Mouse (Mus musculus) liver, embryonic 12.5 days (tissue): ENCODE results near the gene Agpat3. TPM values are rescaled to one million over a fixed set of nuclear protein-coding genes. Genes with fewer than 3 reads are reported as not detected.

ENCODE experiments used
- ATAC-seq: fragments of 200-750 bp; cut with Nextera tagmentation; 2 replicates; pipeline ENCODE4 v1.8.0; 2017; ENCODE audit warnings: moderate number of reproducible peaks, mild to moderate bottlenecking, moderate library complexity
- H3K27ac ChIP-seq: fragments of 300-500 bp; sonication (generic); 2 replicates; pipeline ENCODE4 v1.5.1; 2016; ENCODE audit warnings: mild to moderate bottlenecking
- H3K27me3 ChIP-seq: fragments of 300-500 bp; sonication (generic); replicated peaks from 2 replicates; pipeline ENCODE4 v1.6.1; 2016; ENCODE audit warnings: mild to moderate bottlenecking, moderate library complexity
- H3K36me3 ChIP-seq: fragments of 300-500 bp; sonication (generic); 2 replicates; pipeline ENCODE4 v1.6.1; 2016; ENCODE audit warnings: mild to moderate bottlenecking, moderate library complexity
- H3K4me1 ChIP-seq: fragments of 300-500 bp; sonication (generic); 2 replicates; pipeline ENCODE4 v1.6.1; 2016
- H3K4me2 ChIP-seq: fragments of 300-500 bp; sonication (generic); 2 replicates; pipeline ENCODE4 v1.6.1; 2016; ENCODE audit warnings: mild to moderate bottlenecking, moderate library complexity
- H3K4me3 ChIP-seq: fragments of 300-500 bp; sonication (generic); 2 replicates; pipeline ENCODE4 v1.5.1; 2016; ENCODE audit warnings: mild to moderate bottlenecking, moderate library complexity
- H3K9ac ChIP-seq: fragments of 300-500 bp; sonication (generic); 2 replicates; pipeline ENCODE4 v1.6.1; 2016; ENCODE audit warnings: mild to moderate bottlenecking, moderate library complexity
- H3K9me3 ChIP-seq: fragments of 300-500 bp; sonication (generic); replicated peaks from 2 replicates; pipeline ENCODE4 v1.6.1; 2016; ENCODE audit warnings: mild to moderate bottlenecking, moderate library complexity
- WGBS: fragments of 180-500 bp; shearing (Covaris S2); methylation state at CpG from one replicate; pipeline ENCODE4 v1.1.7; 2016; ENCODE audit not compliant: insufficient replicate concordance; 5-methylcytosine and 5-hydroxymethylcytosine counted together
- polyA plus RNA-seq: library from polyadenylated mRNA; unstranded; fragments of >200 nt; fragmentation: Nextera tagmentation; extraction: Ambion mirVana; gene quantifications from 2 replicates; pipeline ENCODE4 v1.2.1, GENCODE M21; 2016

The Agpat3 gene
- polyA plus RNA-seq, 1 experiment from 2014 or later: 25.3 TPM

GRCm38 (mm10) chr10:78320526-78320925 is 31.8 kb downstream of the Agpat3 start:
- 52% methylated on average over 1 of the region's 1 CpGs for WGBS
- ATAC-seq: no peak

GRCm38 (mm10) chr10:78319940-78320339 is 32.3 kb downstream of the Agpat3 start:
- H3K9me3 ChIP-seq: no peaks in the 10 kb centered on the region
- H3K4me2 ChIP-seq: no peak overlapping the region
- ATAC-seq: no peak
- H3K27me3 ChIP-seq: no peaks in the 10 kb centered on the region
- no peaks in the 10 kb centered on the region for H3K36me3 ChIP-seq
- no peak overlapping the region for H3K27ac ChIP-seq
- no peak overlapping the region for H3K4me3 ChIP-seq
- WGBS: 74% methylated on average over 9 of the region's 9 CpGs
- H3K9ac ChIP-seq: no peak overlapping the region
- peaks cover 27% of the 10 kb centered on the region for H3K4me1 ChIP-seq

More at GRCm38 (mm10) chr10:78320526-78320925, 31.8 kb downstream of the Agpat3 start:
- Histone ChIP-seq H3K4me2 (no peak overlapping the region), H3K36me3 (no peaks in the 10 kb centered on the region), H3K9ac (no peak overlapping the region), H3K9me3 (no peaks in the 10 kb centered on the region), H3K27ac (no peak overlapping the region), H3K27me3 (no peaks in the 10 kb centered on the region), H3K4me1 (peaks cover 31% of the 10 kb centered on the region), H3K4me3 (no peak overlapping the region)

- peaks cover 3% of the 10 kb centered on the region; the same call in 1 of the 2 replicates for H3K4me1 ChIP-seq
- no peaks in the 10 kb centered on the region for H3K36me3 ChIP-seq
- H3K4me2 ChIP-seq: no peak overlapping the region
- WGBS: 64% methylated on average over 11 of the region's 11 CpGs
- H3K27ac ChIP-seq: no peak overlapping the region
- H3K9me3 ChIP-seq: no peaks in the 10 kb centered on the region
- no peaks in the 10 kb centered on the region for H3K27me3 ChIP-seq
- no peak overlapping the region for H3K9ac ChIP-seq
- no peak overlapping the region for H3K4me3 ChIP-seq
- ATAC-seq: 0 out of 2 replicates have a peak, but pooled peaks have one; percentile 17
These were observed 34.9 kb downstream of the Agpat3 start for GRCm38 (mm10) chr10:78317270-78317923.

- no peak overlapping the region for H3K27ac ChIP-seq
- no peak for ATAC-seq
- H3K36me3 ChIP-seq: no peaks in the 10 kb centered on the region
- no peak overlapping the region for H3K9ac ChIP-seq
- H3K9me3 ChIP-seq: no peaks in the 10 kb centered on the region
- WGBS: 73% methylated on average over 15 of the region's 15 CpGs
- H3K4me3 ChIP-seq: no peak overlapping the region
- no peak overlapping the region for H3K4me2 ChIP-seq
- H3K4me1 ChIP-seq: peaks cover 10% of the 10 kb centered on the region
- H3K27me3 ChIP-seq: peaks cover 4% of the 10 kb centered on the region; the same call in 1 of the 2 replicates
These were observed 35.8 kb downstream of the Agpat3 start for GRCm38 (mm10) chr10:78316228-78317087.

GRCm38 (mm10) chr10:78315145-78315544 is 37.1 kb downstream of the Agpat3 start:
- no peak overlapping the region for H3K9ac ChIP-seq
- no peaks in the 10 kb centered on the region for H3K36me3 ChIP-seq
- no peak overlapping the region for H3K4me3 ChIP-seq
- peaks cover 10% of the 10 kb centered on the region for H3K4me1 ChIP-seq
- no peaks in the 10 kb centered on the region for H3K9me3 ChIP-seq
- H3K27ac ChIP-seq: no peak overlapping the region
- H3K4me2 ChIP-seq: no peak overlapping the region
- ATAC-seq: no peak
- 24% methylated on average over 1 of the region's 1 CpGs for WGBS
- peaks cover 6% of the 10 kb centered on the region; the same call in 1 of the 2 replicates for H3K27me3 ChIP-seq

- Histone ChIP-seq H3K36me3 (no peaks in the 10 kb centered on the region), H3K27ac (no peak overlapping the region), H3K4me2 (no peak overlapping the region), H3K9me3 (no peaks in the 10 kb centered on the region), H3K4me1 (peaks cover 17% of the 10 kb centered on the region), H3K27me3 (peaks cover 11% of the 10 kb centered on the region), H3K4me3 (no peak overlapping the region), H3K9ac (no peak overlapping the region)
- WGBS: 58% methylated on average over 13 of the region's 13 CpGs
- ATAC-seq: 0 out of 2 replicates have a peak, but pooled peaks have one; percentile 24
These were observed 40.2 kb downstream of the Agpat3 start for GRCm38 (mm10) chr10:78311886-78312635.

- no peak overlapping the region for H3K27ac ChIP-seq
- no peaks in the 10 kb centered on the region for H3K36me3 ChIP-seq
- peaks cover 11% of the 10 kb centered on the region for H3K27me3 ChIP-seq
- H3K4me1 ChIP-seq: peaks cover 17% of the 10 kb centered on the region
- H3K9me3 ChIP-seq: no peaks in the 10 kb centered on the region
- ATAC-seq: no peak
- WGBS: 28% methylated on average over 5 of the region's 5 CpGs
- no peak overlapping the region for H3K4me3 ChIP-seq
- no peak overlapping the region for H3K9ac ChIP-seq
- no peak overlapping the region for H3K4me2 ChIP-seq
These were observed 41.5 kb downstream of the Agpat3 start for GRCm38 (mm10) chr10:78310747-78311267.

GRCm38 (mm10) chr10:78308617-78309016 is 43.7 kb downstream of the Agpat3 start:
- 37% methylated on average over 2 of the region's 2 CpGs for whole genome bisulfite sequencing
- H3K4me1 ChIP-seq: peaks cover 20% of the 10 kb centered on the region
- H3K27ac ChIP-seq: no peak overlapping the region
- no peak overlapping the region for H3K4me2 ChIP-seq
- no peak overlapping the region for H3K9ac ChIP-seq
- ATAC-seq: no peak
- no peak overlapping the region for H3K4me3 ChIP-seq
- no peaks in the 10 kb centered on the region for H3K9me3 ChIP-seq
- H3K27me3 ChIP-seq: peaks cover 11% of the 10 kb centered on the region
- H3K36me3 ChIP-seq: no peaks in the 10 kb centered on the region

- 81% methylated on average over 3 of the region's 3 CpGs for WGBS
- ATAC-seq: no peak
- H3K4me2 ChIP-seq: no peak overlapping the region
- H3K9ac ChIP-seq: no peak overlapping the region
- H3K27ac ChIP-seq: no peak overlapping the region
- H3K36me3 ChIP-seq: no peaks in the 10 kb centered on the region
- H3K4me1 ChIP-seq: peaks cover 19% of the 10 kb centered on the region
- no peak overlapping the region for H3K4me3 ChIP-seq
- peaks cover 11% of the 10 kb centered on the region for H3K27me3 ChIP-seq
- H3K9me3 ChIP-seq: no peaks in the 10 kb centered on the region
These were observed 44.9 kb downstream of the Agpat3 start for GRCm38 (mm10) chr10:78307391-78307790.

GRCm38 (mm10) chr10:78306027-78306426 is 46.3 kb downstream of the Agpat3 start:
- no peak for ATAC-seq
- H3K9ac ChIP-seq: no peak overlapping the region
- H3K36me3 ChIP-seq: no peaks in the 10 kb centered on the region
- no peak overlapping the region for H3K4me2 ChIP-seq
- H3K4me3 ChIP-seq: no peak overlapping the region
- no peaks in the 10 kb centered on the region for H3K9me3 ChIP-seq
- H3K4me1 ChIP-seq: peaks cover 10% of the 10 kb centered on the region; the same call in 1 of the 2 replicates
- H3K27me3 ChIP-seq: peaks cover 4% of the 10 kb centered on the region; the same call in 1 of the 2 replicates
- 54% methylated on average over 4 of the region's 4 CpGs for WGBS
- H3K27ac ChIP-seq: no peak overlapping the region

GRCm38 (mm10) chr10:78304996-78305395 is 47.3 kb downstream of the Agpat3 start:
- peaks cover 4% of the 10 kb centered on the region; the same call in 1 of the 2 replicates for H3K27me3 ChIP-seq
- no peak overlapping the region for H3K4me2 ChIP-seq
- no peaks in the 10 kb centered on the region for H3K36me3 ChIP-seq
- H3K4me1 ChIP-seq: peaks cover 10% of the 10 kb centered on the region; the same call in 1 of the 2 replicates
- H3K9ac ChIP-seq: no peak overlapping the region
- WGBS: 41% methylated on average over 3 of the region's 3 CpGs
- H3K4me3 ChIP-seq: no peak overlapping the region
- no peaks in the 10 kb centered on the region for H3K9me3 ChIP-seq
- no peak for ATAC-seq
- H3K27ac ChIP-seq: no peak overlapping the region
